Mouse (Mus musculus): ENCODE measurements around the gene Fam185a. TPM values are rescaled to one million over a fixed set of nuclear protein-coding genes. Genes with fewer than 3 reads are reported as not detected.

The Fam185a gene
- polyA plus RNA-seq, 1 experiment from 2014 or later = 3.8 TPM

DNA sequence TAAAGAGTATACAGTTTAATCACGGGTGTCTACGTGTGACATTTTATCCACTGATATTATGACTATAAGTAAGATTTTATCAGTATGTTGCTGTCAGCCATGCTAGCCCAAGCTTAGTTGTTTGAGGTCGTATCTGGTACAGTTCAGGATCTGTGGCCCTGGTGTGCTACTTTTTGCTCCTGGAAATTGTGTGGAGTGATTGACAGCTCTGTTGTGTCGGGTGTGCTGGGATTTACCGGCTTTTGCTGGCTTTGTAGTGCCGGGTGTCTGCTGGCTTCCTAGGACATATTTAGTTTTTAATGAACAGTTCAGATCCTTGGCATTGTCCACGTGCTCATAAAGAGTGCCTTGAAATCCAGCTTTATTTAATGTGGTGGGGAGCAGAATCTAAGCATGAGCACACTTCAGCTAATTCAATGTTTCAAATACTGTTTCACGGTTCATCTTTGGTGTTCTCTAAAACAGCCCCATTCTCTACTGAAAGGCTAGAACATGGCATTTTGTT, 11.8 kb downstream of the Fam185a start:
- no peaks in the 10 kb centered on the region for H3K9me3 ChIP-seq (replicated peaks)
- peaks cover 11% of the 10 kb centered on the region; the same call in 1 of the 2 replicates for H3K4me1 ChIP-seq
- no peak overlapping the region for H3K4me3 ChIP-seq
- ATAC-seq = no peak
- no peak overlapping the region for H3K4me2 ChIP-seq
- H3K9ac ChIP-seq = no peak overlapping the region
- WGBS = 25% methylated on average over 8 of the region's 8 CpGs
- H3K27me3 ChIP-seq = no peaks in the 10 kb centered on the region
- H3K36me3 ChIP-seq (ENCODE audit: poor library complexity, severe bottlenecking) = no peaks in the 10 kb centered on the region
- no peak overlapping the region for H3K27ac ChIP-seq

DNA sequence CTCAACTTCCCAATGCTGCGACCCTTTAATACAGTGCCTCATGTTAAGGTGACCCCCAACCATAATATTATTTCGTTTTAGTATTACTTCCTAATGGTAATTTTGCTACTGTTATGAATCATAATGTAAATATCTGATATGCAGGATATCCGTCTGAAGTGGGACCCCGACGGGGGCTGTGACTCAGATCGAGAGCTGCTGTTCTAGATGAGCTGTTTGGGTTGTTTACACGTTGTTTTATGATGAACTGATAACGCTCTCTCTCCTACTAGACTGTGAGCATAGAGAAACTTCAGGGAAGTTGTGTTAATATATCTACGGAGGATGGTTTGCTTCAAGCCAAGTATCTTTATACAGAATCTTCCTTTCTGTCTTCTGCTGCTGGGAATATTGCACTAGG, 13.7 kb downstream of the Fam185a start:
- no peak for ATAC-seq
- no peaks in the 10 kb centered on the region for H3K9me3 ChIP-seq (replicated peaks)
- no peak overlapping the region for H3K4me2 ChIP-seq
- no peaks in the 10 kb centered on the region for H3K27me3 ChIP-seq
- no peaks in the 10 kb centered on the region for H3K36me3 ChIP-seq (ENCODE audit: poor library complexity, severe bottlenecking)
- peaks cover 11% of the 10 kb centered on the region; the same call in 1 of the 2 replicates for H3K4me1 ChIP-seq
- no peak overlapping the region for H3K9ac ChIP-seq
- no peak overlapping the region for H3K27ac ChIP-seq
- WGBS = 94% methylated on average over 9 of the region's 9 CpGs
- no peak overlapping the region for H3K4me3 ChIP-seq

DNA sequence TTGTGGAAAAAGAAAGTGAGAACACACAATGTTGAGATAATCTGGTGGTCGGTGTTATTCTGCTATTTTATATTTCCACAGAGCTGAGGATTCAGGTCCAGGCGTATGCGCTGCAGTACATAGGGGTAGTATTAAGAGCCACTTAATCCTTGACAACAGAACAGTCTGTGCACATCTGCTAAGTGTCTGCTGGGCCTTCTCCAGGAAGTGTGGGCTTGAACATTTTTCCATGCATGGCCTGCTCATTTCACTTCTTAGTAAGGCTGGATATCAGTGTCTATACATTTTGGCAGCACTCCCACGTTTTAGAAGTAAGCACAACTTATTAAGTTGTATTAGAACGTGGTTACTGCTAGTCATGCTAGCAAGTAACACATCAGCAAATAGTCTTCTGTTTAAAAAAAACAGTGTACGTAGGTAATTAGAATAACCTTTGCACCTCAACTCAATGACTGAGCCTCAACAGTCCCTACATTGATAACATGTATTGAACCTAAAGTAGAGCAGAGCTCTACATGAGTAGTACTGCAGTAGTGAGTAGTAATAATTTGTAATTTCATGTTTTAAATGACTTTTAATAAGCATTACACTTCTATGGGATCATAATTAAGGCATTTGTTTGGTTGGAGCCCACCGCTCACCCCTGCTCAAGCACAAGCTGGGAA, 14.8 kb downstream of the Fam185a start:
- WGBS = 91% methylated on average over 7 of the region's 7 CpGs
- ATAC-seq = no peak
- Histone ChIP-seq H3K27ac (no peak overlapping the region), H3K9me3 (replicated peaks) (no peaks in the 10 kb centered on the region), H3K9ac (no peak overlapping the region), H3K4me2 (no peak overlapping the region), H3K4me3 (no peak overlapping the region), H3K27me3 (no peaks in the 10 kb centered on the region), H3K4me1 (peaks cover 11% of the 10 kb centered on the region; the same call in 1 of the 2 replicates), H3K36me3 (ENCODE audit: poor library complexity, severe bottlenecking) (no peaks in the 10 kb centered on the region)

DNA sequence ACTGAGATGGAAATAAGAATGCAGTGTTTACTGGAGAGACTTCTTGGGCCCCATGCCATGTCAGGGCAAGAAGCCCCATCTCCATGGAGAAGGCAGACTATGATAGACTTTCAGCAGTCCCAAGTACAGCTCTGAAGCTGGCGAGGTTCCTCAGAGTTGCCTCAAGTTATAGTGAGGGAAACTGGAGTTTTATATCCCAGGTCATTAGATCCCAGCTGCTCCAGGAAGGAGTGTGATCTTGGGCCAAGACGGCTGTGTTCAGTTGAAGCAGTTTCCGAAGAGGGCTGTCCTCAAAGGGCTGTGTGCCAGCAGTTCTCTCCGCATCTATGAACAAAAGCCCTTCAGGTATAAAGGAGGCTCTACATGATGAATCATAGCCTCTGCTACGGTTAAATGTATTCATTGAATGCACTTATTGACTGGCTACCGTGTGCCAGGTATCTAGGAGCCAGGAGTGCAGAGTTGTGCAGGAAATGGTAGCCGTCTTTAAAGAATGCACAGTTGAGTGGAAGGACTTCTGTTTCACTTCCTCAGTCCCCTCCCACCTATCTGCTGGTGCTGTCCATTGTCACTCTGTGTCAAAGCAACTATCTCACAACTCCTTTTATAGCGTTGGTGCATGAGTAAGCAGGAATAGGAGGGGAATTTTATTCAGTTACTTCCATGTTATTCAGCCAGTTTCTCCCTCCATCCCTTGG, 16.2 kb downstream of the Fam185a start:
- Histone ChIP-seq H3K36me3 (ENCODE audit: poor library complexity, severe bottlenecking) (no peaks in the 10 kb centered on the region), H3K4me1 (peaks cover 11% of the 10 kb centered on the region; the same call in 1 of the 2 replicates), H3K4me3 (no peak overlapping the region), H3K9ac (no peak overlapping the region), H3K9me3 (replicated peaks) (no peaks in the 10 kb centered on the region), H3K4me2 (no peak overlapping the region), H3K27me3 (no peaks in the 10 kb centered on the region), H3K27ac (no peak overlapping the region)
- WGBS = 62% methylated on average over 8 of the region's 8 CpGs
- ATAC-seq = no peak

DNA sequence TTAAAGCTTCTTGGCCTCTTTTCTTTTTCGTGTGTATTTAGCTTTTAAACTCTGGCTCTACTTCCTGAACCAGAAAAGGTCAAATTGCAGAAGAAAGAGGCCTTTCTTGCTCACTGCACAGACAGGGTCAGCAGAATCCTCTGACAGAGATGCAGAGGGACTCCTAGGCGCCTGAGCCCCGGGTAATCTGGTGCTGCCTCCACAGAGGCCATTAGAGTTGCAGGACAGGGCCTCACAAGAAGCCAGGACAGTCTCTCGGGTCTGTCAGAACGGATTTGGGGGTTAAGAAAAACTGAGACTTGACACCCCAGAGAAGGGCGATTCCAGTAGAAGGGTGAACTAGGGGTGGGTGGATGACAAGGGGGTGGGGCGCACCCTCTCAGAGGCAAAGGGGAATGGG, 42.6 kb downstream of the Fam185a start:
- Histone ChIP-seq H3K27ac (no peak overlapping the region), H3K27me3 (no peaks in the 10 kb centered on the region), H3K4me3 (no peak overlapping the region), H3K9me3 (replicated peaks) (no peaks in the 10 kb centered on the region), H3K4me2 (no peak overlapping the region), H3K9ac (no peak overlapping the region), H3K4me1 (no peaks in the 10 kb centered on the region), H3K36me3 (ENCODE audit: poor library complexity, severe bottlenecking) (no peaks in the 10 kb centered on the region)
- 79% methylated on average over 7 of the region's 7 CpGs for WGBS
- ATAC-seq = no peak

DNA sequence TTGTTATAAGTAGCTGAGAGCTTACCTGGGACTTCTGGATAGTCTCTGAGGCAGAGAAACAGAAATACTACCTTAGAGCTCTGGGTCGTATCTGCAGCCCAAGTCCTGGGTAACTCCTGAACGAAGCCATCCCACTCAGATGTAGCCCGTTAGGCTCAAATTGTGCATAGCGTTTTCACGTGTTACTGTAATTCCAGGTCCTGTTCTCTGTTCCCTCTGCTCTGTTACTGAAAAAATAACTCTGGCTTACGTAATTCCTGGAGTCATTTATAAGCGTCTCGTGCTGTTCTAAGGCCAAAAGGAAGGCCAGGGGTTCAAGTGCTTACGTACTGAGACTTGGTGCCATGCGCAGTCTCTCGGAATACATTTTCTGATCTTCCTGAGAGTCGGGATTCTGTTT, 43.3 kb downstream of the Fam185a start:
- no peak overlapping the region for H3K27ac ChIP-seq
- H3K4me2 ChIP-seq = no peak overlapping the region
- H3K9me3 ChIP-seq (replicated peaks) = no peaks in the 10 kb centered on the region
- no peaks in the 10 kb centered on the region for H3K36me3 ChIP-seq (ENCODE audit: poor library complexity, severe bottlenecking)
- no peaks in the 10 kb centered on the region for H3K4me1 ChIP-seq
- no peak overlapping the region for H3K9ac ChIP-seq
- 92% methylated on average over 12 of the region's 12 CpGs for WGBS
- H3K27me3 ChIP-seq = no peaks in the 10 kb centered on the region
- ATAC-seq = no peak
- H3K4me3 ChIP-seq = no peak overlapping the region

DNA sequence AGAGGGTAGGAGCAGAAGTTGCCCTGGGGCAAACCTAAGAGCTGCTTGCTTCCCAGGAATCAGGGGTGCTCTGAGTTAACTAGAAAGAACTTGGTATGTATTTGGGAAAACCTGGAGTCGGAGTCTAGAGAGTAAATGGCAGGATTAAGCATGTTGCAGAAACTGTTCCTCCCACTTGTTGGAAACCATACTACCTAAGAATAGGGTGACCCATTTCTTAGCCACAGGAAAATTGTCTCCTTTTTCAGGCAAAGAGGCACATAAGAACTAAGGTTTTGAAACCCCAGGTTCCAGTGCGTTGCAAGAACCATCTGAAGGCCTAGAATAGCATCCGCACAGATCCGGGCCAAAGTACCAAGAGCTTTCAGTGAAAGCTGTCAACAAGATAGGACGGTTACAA, 53.7 kb downstream of the Fam185a start:
- H3K27me3 ChIP-seq = no peaks in the 10 kb centered on the region
- ATAC-seq = no peak
- no peaks in the 10 kb centered on the region for H3K4me1 ChIP-seq
- no peak overlapping the region for H3K4me3 ChIP-seq
- H3K27ac ChIP-seq = no peak overlapping the region
- H3K9ac ChIP-seq = no peak overlapping the region
- no peaks in the 10 kb centered on the region for H3K9me3 ChIP-seq (replicated peaks)
- H3K4me2 ChIP-seq = no peak overlapping the region
- H3K36me3 ChIP-seq (ENCODE audit: poor library complexity, severe bottlenecking) = no peaks in the 10 kb centered on the region
- 96% methylated on average over 5 of the region's 5 CpGs for WGBS

DNA sequence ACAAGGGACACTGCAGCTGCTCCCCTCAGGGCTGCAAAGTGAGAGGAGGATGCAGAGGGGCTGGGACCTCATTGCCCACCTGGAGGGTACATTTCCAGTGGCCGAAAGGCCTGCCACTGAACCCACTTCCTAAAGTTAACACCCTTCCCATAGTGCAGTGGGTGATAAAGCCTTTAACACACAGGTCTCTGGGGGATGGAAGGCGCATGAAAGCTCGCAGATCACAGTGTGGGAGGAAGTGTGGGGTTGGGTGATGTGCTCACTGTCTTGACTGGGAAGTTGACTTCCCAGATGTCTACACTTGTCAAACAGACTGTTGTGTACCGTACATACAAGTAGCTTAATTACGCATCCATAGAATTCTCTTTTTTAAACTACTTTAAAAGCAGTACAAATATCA, 55.0 kb downstream of the Fam185a start:
- Histone ChIP-seq H3K9me3 (replicated peaks) (no peaks in the 10 kb centered on the region), H3K4me3 (no peak overlapping the region), H3K27ac (no peak overlapping the region), H3K4me2 (no peak overlapping the region), H3K9ac (no peak overlapping the region), H3K36me3 (ENCODE audit: poor library complexity, severe bottlenecking) (no peaks in the 10 kb centered on the region), H3K27me3 (no peaks in the 10 kb centered on the region), H3K4me1 (no peaks in the 10 kb centered on the region)
- 91% methylated on average over 5 of the region's 5 CpGs for WGBS
- ATAC-seq = no peak

DNA sequence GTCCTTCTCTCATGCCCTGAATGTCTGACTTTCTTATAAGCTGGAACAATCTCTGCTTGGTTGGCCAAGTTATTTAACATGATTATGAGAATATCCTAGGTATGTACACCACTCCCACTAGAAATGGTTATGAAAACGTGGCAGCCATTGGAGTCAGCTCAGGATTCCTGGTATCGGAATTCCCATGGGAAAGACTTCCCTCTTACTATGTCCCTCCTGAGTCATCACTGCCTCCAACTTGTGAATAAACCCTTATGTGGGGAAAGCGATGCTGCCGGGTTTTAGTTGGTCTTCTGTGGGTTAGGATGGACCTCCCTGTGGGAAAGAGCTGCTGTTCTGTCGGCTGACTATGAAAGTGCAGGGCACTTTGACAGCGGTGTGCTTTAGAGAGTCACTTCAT, 56.8 kb downstream of the Fam185a start:
- Histone ChIP-seq H3K4me2 (no peak overlapping the region), H3K9ac (no peak overlapping the region), H3K4me3 (no peak overlapping the region), H3K36me3 (ENCODE audit: poor library complexity, severe bottlenecking) (no peaks in the 10 kb centered on the region), H3K4me1 (no peaks in the 10 kb centered on the region), H3K27ac (no peak overlapping the region), H3K27me3 (no peaks in the 10 kb centered on the region), H3K9me3 (replicated peaks) (no peaks in the 10 kb centered on the region)
- no peak for ATAC-seq
- 91% methylated on average over 6 of the region's 6 CpGs for WGBS

DNA sequence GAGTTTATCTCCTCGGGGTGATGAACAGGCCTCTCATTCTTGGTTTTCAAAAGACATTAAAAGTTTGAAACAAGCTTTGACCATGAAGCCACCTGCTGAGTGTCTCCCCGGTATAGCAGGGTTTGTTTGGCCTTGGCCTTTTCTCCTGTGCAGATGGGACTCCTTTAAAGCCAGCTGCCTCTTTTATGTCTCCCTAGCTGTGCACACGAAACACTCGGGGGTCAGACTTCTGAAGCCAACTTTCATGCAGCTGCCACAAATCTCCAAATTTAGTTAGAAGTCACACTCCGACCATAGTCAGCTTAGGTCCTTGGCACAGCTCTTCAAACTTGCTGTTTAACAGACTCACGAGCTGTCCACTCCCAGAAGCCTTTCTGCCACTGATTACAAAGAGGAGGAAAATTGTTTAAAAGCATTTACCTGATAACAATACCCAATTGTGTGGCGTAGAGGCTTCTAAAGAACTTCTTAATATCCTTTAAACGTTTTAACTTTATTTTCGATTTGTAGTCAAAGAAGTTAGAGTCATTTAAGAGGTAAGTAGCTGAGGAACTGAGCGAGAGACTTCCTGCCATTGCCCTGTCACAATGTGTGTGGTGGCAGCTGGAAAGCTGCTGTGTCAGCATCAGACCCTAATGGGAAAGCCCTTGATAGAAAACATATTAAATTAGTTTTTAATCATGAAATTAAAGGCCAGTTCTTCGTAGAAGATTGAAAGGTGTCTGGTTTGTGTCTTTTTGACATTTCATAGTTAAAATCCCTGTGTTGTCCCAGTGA, 57.9 kb downstream of the Fam185a start:
- Histone ChIP-seq H3K4me2 (no peak overlapping the region), H3K36me3 (ENCODE audit: poor library complexity, severe bottlenecking) (no peaks in the 10 kb centered on the region), H3K27ac (no peak overlapping the region), H3K27me3 (no peaks in the 10 kb centered on the region), H3K4me1 (no peaks in the 10 kb centered on the region), H3K4me3 (no peak overlapping the region), H3K9ac (no peak overlapping the region), H3K9me3 (replicated peaks) (no peaks in the 10 kb centered on the region)
- no peak for ATAC-seq
- 36% methylated on average over 11 of the region's 11 CpGs for WGBS

DNA sequence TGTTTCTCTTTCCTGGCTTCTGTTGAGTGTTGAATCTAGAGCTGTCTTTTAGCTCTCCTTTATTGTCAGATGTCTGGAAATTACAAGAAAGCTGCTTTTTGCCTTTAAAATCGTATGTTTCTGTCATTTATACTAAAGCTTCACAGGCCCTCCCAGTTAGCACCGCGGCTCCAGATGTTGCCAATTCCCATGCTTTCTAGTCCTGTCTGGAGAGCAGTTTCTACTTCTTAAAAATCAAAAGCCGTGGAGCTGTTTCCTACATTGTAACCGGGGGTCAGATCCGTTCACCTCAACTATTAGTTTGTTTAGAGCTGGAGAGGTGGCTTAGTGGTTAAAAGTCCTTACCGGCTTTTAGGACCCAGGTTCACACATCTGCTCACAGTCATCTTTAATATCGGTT, 58.5 kb downstream of the Fam185a start:
- Histone ChIP-seq H3K9me3 (replicated peaks) (no peaks in the 10 kb centered on the region), H3K4me1 (no peaks in the 10 kb centered on the region), H3K9ac (no peak overlapping the region), H3K4me3 (no peak overlapping the region), H3K4me2 (no peak overlapping the region), H3K27ac (no peak overlapping the region), H3K27me3 (no peaks in the 10 kb centered on the region), H3K36me3 (ENCODE audit: poor library complexity, severe bottlenecking) (no peaks in the 10 kb centered on the region)
- WGBS = 91% methylated on average over 8 of the region's 8 CpGs
- no peak for ATAC-seq

DNA sequence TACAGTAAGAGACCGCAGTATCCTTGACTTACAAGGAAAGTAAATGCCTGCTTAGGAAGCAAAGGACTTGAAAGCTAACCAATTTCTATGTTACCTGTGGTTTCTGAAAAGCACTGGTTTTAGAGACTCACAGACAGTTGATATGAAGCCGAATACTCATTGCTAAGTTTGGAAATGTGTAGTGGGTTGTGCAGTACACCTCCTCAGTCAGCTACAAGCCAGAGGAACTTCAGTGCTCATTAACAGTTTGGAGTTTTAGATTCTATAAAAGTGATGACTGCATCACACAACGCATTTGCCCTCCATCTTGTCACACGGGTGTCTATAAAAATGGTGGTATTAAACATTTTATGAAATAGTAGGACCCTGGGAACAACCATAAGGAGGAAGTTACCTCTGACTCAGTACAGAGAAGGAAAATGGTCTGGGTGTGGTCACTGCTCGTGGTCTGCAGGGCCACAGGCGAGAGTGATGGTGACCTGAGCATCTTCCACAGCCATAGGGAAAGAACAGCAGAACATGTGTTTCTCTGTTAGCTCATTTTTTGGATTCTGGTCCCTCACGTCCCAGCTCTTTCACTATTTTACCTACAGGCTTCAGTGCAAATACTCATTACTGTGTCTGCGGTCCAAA, 60.6 kb downstream of the Fam185a start:
- Histone ChIP-seq H3K4me1 (no peaks in the 10 kb centered on the region), H3K27me3 (no peaks in the 10 kb centered on the region), H3K36me3 (ENCODE audit: poor library complexity, severe bottlenecking) (no peaks in the 10 kb centered on the region), H3K4me2 (no peak overlapping the region), H3K9me3 (replicated peaks) (no peaks in the 10 kb centered on the region), H3K27ac (no peak overlapping the region), H3K4me3 (no peak overlapping the region), H3K9ac (no peak overlapping the region)
- WGBS = 91% methylated on average over 8 of the region's 8 CpGs
- ATAC-seq = no peak

Measured in forebrain, embryonic 13.5 days (tissue).